Mouse (Mus musculus) forebrain, embryonic 16.5 days (tissue): ENCODE data around the gene 1300017J02Rik. TPM values are rescaled to one million over a fixed set of nuclear protein-coding genes. Genes with fewer than 3 reads are reported as not detected.
"Not testable (repeated sequence)": the region's sequence is repeated elsewhere in the genome, so short reads cannot be mapped to it uniquely, and the experiment has no call there.

Experiments used
- ATAC-seq: fragments of 200-750 bp; cut with Nextera tagmentation; 2 replicates; pipeline ENCODE4 v1.8.0; 2017; ENCODE audit warnings: mild to moderate bottlenecking, moderate library complexity
- H3K27ac ChIP-seq: fragments of 300-500 bp; sonication (generic); 2 replicates; pipeline ENCODE4 v1.5.1; 2014; ENCODE audit warnings: low read length, control low read depth
- H3K27me3 ChIP-seq: fragments of 300-500 bp; sonication (generic); replicated peaks from 2 replicates; pipeline ENCODE4 v1.6.1; 2014; ENCODE audit warnings: low read length; ENCODE audit not compliant: control insufficient read depth, insufficient read depth
- H3K36me3 ChIP-seq: fragments of 300-500 bp; sonication (generic); 2 replicates; pipeline ENCODE4 v1.6.1; 2014; ENCODE audit not compliant: control insufficient read depth, insufficient read depth
- H3K4me1 ChIP-seq: fragments of 300-500 bp; sonication (generic); replicated peaks from 2 replicates; pipeline ENCODE4 v1.6.1; 2014; ENCODE audit warnings: low read length; ENCODE audit not compliant: control insufficient read depth, insufficient read depth
- H3K4me2 ChIP-seq: fragments of 300-500 bp; sonication (generic); 2 replicates; pipeline ENCODE4 v1.6.1; 2014; ENCODE audit warnings: mild to moderate bottlenecking, low read length, control low read depth
- H3K4me3 ChIP-seq: fragments of 300-500 bp; sonication (generic); replicated peaks from 2 replicates; pipeline ENCODE4 v1.5.1; 2014; ENCODE audit warnings: mild to moderate bottlenecking, low read length, control low read depth
- H3K9ac ChIP-seq: fragments of 300-500 bp; sonication (generic); replicated peaks from 2 replicates; pipeline ENCODE4 v1.6.1; 2014; ENCODE audit warnings: low read depth, low read length, control low read depth
- H3K9me3 ChIP-seq: fragments of 300-500 bp; sonication (generic); 2 replicates; pipeline ENCODE4 v1.6.1; 2016; ENCODE audit warnings: low read length; ENCODE audit not compliant: control insufficient read depth
- WGBS: fragments of 180-500 bp; shearing (Covaris S2); extraction: QIAGEN DNeasy Blood & Tissue Kit; methylation state at CpG from one replicate; pipeline ENCODE4 v1.1.7; 2014; 5-methylcytosine and 5-hydroxymethylcytosine counted together
- polyA plus RNA-seq: library from polyadenylated mRNA; unstranded; fragments of >200 nt; fragmentation: Nextera tagmentation; extraction: Ambion mirVana; gene quantifications from 2 replicates; pipeline ENCODE4 v1.2.1, GENCODE M21; 2015

1300017J02Rik gene
- 0.89 and 1.1 TPM in 2 replicates for polyA plus RNA-seq

DNA sequence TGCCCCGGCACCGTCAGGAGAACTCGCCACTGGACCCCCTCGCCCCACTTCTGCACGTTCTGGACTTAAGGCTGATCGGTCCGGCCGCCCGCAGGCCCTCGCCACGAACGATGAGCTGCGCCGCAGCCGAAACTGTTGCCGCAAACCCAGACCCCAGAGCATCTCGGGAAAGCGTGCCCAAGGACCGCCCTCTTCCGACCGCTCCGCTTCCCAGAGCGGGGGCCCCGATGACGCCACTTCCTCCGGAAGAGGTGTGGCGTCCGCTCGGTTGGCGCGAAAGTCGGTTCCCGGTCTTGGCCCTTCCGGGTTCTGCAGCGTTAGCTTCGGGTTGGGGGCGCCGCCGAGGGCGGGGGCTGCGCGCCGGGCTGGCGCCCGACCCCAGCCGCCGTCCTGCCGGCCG is at the start of gene 1300017J02Rik, which contains the start of gene Topbp1:
1300017J02Rik (minus strand) TSS at position 156 of the 400 bp plus-strand sequence.
Topbp1 (plus strand) TSS at position 289 of the 400 bp plus-strand sequence.
- Histone ChIP-seq H3K36me3 (peaks cover 9% of the 10 kb centered on the region), H3K27ac (peak within 1 kb of the TSS; percentile 84), H3K4me2 (peak within 1 kb of the TSS; percentile 91), H3K9me3 (no peaks in the 10 kb centered on the region), H3K4me1 (peaks cover 11% of the 10 kb centered on the region), H3K4me3 (peak within 1 kb of the TSS; percentile 88), H3K9ac (peak within 1 kb of the TSS; percentile 83), H3K27me3 (no peaks in the 10 kb centered on the region)
- WGBS, result under 1% methylated on average over 47 of the region's 49 CpGs
- ATAC-seq, result peak; percentile 99

DNA sequence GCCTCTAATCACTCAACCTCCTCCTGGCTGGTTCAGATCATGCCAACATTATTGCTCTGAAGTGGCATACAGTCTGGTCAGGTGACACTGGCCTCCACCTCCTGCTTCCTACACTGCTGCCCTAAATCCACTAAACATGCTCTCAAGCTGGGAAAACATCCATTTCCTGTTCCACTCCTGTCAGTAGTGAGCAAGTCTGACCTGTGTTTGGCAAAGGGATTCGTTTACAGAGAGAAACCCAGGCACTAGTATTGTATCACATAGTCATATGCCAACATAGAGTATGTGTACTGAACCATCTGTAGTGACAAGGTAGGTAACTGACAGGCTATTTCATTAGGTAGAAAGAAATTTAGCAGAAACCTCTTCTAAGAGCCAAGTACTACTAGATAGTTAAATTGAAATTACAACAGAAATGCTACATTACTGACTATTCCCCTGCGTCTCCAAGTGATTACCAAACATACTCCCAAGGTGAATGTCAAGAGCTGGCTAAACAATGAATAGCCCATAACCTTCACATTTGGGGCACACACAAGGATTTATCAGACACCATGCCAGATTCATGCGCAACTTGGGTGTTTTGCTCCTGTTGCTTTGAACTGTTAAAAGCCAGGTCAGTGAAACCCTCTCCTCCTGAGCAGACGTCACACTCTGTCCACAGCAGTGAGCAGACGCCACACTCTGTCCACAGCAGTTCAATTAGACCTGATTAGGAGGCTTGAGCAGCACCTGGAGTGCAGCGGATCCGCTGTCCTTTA is 48.8 kb upstream of the 1300017J02Rik start:
- WGBS, result 80% methylated on average over 5 of the region's 7 CpGs
- not testable (repeated sequence) for H3K4me2 ChIP-seq, H3K27me3 ChIP-seq, H3K9ac ChIP-seq, ATAC-seq, H3K27ac ChIP-seq, H3K4me3 ChIP-seq, H3K9me3 ChIP-seq, H3K4me1 ChIP-seq
- peaks cover 24% of the 10 kb centered on the region for H3K36me3 ChIP-seq

DNA sequence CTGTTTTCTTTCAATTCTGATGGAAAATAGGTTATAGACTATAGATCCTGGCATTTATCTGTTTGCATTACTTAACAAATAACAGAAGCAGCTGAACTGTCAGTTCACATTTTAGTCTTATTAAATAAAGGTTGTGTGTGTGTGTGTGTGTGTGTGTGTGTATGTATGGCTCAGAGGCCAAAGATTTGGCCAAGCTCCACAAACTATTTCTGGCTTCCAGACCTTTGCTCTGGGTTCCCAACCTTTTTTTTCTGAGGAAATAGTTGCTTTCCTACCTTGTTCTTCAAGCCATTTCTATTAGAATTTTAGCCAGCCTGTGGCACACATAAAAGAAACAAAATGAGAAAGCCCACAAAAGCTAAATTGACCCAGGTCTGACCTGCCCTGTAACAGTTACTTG is 43.9 kb upstream of the 1300017J02Rik start:
- Histone ChIP-seq H3K9ac (no peak overlapping the region), H3K27ac (no peak overlapping the region), H3K4me3 (no peak overlapping the region), H3K4me2 (no peak overlapping the region), H3K9me3 (no peaks in the 10 kb centered on the region), H3K36me3 (peaks cover 16% of the 10 kb centered on the region), H3K4me1 (no peaks in the 10 kb centered on the region), H3K27me3 (no peaks in the 10 kb centered on the region)
- ATAC-seq, result no peak

GRCm38 (mm10) chr9:103347996-103348490 is 43.2 kb upstream of the 1300017J02Rik start:
- H3K27me3 ChIP-seq, result no peaks in the 10 kb centered on the region
- no peak for ATAC-seq
- peaks cover 18% of the 10 kb centered on the region for H3K36me3 ChIP-seq
- no peak overlapping the region for H3K4me3 ChIP-seq
- H3K4me2 ChIP-seq, result no peak overlapping the region
- no peak overlapping the region for H3K27ac ChIP-seq
- no peaks in the 10 kb centered on the region for H3K4me1 ChIP-seq
- 88% methylated on average over 1 of the region's 1 CpGs for WGBS
- no peaks in the 10 kb centered on the region for H3K9me3 ChIP-seq
- no peak overlapping the region for H3K9ac ChIP-seq

GRCm38 (mm10) chr9:103347045-103347444 is 42.2 kb upstream of the 1300017J02Rik start:
- no peak overlapping the region for H3K4me2 ChIP-seq
- peaks cover 15% of the 10 kb centered on the region for H3K36me3 ChIP-seq
- no peak for ATAC-seq
- no peak overlapping the region for H3K9ac ChIP-seq
- WGBS, result 88% methylated on average over 4 of the region's 4 CpGs
- no peaks in the 10 kb centered on the region for H3K9me3 ChIP-seq
- no peak overlapping the region for H3K27ac ChIP-seq
- H3K4me3 ChIP-seq, result no peak overlapping the region
- H3K27me3 ChIP-seq, result no peaks in the 10 kb centered on the region
- no peaks in the 10 kb centered on the region for H3K4me1 ChIP-seq

DNA sequence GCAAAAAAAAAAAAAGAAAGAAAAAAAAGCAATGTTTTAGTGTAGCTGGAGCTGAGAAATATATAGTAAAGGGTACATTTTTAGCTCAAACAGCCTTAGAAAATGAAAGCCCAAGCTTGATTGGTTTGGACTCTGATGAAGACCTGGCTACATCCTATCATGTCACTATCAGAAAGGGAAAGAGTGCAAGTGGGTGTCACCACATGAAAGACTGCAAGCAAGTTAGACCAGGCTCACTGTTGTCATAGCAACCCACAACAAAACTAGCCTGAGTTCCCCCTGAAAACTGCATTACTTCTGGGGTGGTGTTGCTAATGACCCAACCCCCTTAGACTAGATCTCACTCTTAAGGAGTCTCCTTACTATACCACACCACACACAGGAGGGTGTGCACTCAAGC is 32.0 kb upstream of the 1300017J02Rik start:
- Histone ChIP-seq H3K4me2 (no peak overlapping the region), H3K27me3 (no peaks in the 10 kb centered on the region), H3K36me3 (peaks cover 38% of the 10 kb centered on the region), H3K9ac (no peak overlapping the region), H3K9me3 (no peaks in the 10 kb centered on the region), H3K4me1 (no peaks in the 10 kb centered on the region), H3K27ac (no peak overlapping the region), H3K4me3 (no peak overlapping the region)
- no peak for ATAC-seq

DNA sequence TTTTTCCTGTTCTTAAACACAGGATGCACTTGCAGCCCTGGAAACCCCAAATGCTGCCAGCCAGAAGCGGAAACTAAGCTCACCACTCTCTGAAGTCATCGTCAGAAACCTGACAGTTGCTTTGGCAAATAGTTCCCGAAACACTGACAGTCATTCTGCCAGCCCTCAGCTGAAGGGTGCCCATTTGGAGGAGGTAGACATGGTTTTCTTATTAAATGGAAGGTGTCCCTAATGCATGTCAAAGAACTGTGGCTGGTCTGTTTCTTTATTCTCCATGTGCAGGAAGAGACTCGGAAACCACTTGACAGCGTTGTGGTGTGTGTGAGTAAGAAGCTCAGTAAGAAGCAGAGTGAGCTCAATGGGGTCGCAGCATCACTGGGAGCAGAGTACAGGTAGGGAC is 27.8 kb upstream of the 1300017J02Rik start:
- Histone ChIP-seq H3K9me3 (no peaks in the 10 kb centered on the region), H3K4me3 (no peak overlapping the region), H3K27me3 (no peaks in the 10 kb centered on the region), H3K27ac (no peak overlapping the region), H3K9ac (no peak overlapping the region), H3K36me3 (peaks cover 36% of the 10 kb centered on the region), H3K4me1 (no peaks in the 10 kb centered on the region), H3K4me2 (no peak overlapping the region)
- 93% methylated on average over 6 of the region's 6 CpGs for WGBS
- no peak for ATAC-seq

GRCm38 (mm10) chr9:103326449-103326848 is 21.6 kb upstream of the 1300017J02Rik start:
- Histone ChIP-seq H3K9ac (no peak overlapping the region), H3K27ac (no peak overlapping the region), H3K4me3 (no peak overlapping the region), H3K9me3 (no peaks in the 10 kb centered on the region), H3K36me3 (peaks cover 28% of the 10 kb centered on the region), H3K27me3 (no peaks in the 10 kb centered on the region), H3K4me2 (no peak overlapping the region), H3K4me1 (no peaks in the 10 kb centered on the region)
- no peak for ATAC-seq
- WGBS, result 87% methylated on average over 9 of the region's 9 CpGs

- WGBS, result 100% methylated on average over 1 of the region's 2 CpGs
- no peak overlapping the region for H3K4me3 ChIP-seq
- no peak for ATAC-seq
- H3K4me2 ChIP-seq, result no peak overlapping the region
- no peaks in the 10 kb centered on the region for H3K4me1 ChIP-seq
- H3K36me3 ChIP-seq, result peaks cover 32% of the 10 kb centered on the region
- H3K9ac ChIP-seq, result no peak overlapping the region
- no peaks in the 10 kb centered on the region for H3K27me3 ChIP-seq
- H3K9me3 ChIP-seq, result no peaks in the 10 kb centered on the region
- no peak overlapping the region for H3K27ac ChIP-seq
Observed at GRCm38 (mm10) chr9:103324678-103325077, 19.8 kb upstream of the 1300017J02Rik start.
